Mouse (Mus musculus): Measurements from ENCODE around the gene Slc33a1.

DNA sequence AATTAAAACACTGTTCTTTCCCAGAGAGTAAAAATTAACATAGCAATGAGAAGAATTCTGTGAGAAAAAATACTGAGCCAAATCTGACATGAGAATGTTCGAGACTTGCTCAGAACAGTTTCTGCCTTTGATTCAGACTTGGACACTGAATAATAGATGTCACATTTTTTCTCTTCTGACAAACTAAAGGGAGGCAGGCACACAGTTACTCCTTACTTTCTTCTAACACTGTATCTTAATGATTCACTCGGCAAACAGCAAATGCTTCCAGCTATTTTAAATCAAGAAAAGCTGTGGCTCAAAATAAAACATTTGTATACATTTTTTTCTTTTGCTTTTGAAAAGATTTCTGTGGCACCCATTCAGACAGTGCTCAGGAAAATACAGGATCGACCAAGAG is 72.4 kb downstream of the Slc33a1 start:
- TF ChIP-seq POLR2A (IDR thresholded peaks at IDR 0.05; ENCODE audit: borderline replicate concordance, control insufficient read depth, low read depth, low read length) (no peak), CTCF (IDR thresholded peaks at IDR 0.05; ENCODE audit: control insufficient read depth, insufficient read depth, low read length) (no peak)
